Mouse (Mus musculus): Measurements from ENCODE around the gene Vmn2r117.
"Not testable (repeated sequence)": the region's sequence is repeated elsewhere in the genome, so short reads cannot be mapped to it uniquely, and the experiment has no call there.

Gene Vmn2r117

DNA sequence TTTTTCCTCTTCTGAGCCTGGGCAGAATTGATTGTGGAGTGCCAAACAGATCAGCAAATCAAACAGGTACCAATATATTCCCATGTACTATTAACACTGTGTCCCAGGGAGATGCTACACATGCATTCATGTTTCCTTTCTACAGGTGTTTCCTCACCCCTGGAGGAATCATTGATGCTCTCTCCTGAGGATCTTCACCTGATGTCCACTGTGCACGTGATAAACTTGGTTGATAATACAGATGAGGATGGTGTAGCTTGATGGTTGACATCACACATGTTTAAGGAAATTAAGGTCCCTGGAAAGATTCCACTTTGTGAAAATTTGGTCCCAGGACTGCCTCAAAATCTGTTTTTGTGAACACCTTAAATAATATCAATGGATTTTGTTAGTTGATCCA, at the start of gene Vmn2r117:
Gene Vmn2r117, minus strand, starts transcription at position 101 of the 400 bp plus-strand sequence.
- not testable (repeated sequence) for DNase-seq (ENCODE audit: low spot score)

DNA sequence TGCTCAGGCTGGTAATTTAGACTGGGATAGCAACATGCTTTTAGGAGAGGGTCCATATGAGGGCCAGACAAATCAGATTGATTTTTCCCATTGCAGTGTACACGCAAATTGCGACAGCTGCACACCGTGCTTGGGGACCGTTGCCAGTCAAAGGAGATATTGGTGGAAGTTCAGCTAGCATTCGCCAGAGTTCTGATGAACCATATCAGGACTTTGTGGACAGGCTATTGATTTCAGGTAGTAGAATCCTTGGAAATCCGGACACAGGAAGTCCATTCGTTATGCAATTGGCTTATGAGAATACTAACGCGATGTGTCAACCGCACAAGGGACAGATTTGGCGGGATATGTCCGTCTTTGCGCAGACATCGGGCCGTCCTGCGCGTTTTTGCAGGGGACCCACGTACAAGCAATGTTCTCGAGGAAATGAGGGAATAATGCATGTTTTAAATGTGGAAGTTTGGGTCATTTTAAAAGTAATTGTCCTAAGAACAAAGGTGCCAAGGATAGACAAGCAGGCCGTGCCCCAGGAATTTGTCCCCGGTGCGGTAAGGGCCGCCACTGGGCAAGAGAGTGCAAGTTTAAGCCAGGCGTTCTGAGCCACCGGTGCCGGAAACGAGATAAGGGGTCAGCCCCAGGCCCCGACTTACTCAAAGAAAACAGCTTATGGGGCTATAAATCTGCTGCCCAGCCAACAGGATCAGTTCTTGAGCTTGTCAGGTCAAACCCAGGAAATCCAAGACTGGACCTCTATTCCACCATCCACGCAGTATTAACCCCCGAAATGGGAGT, 43.6 kb upstream of the Vmn2r117 start:
- not testable (repeated sequence) for DNase-seq (ENCODE audit: low spot score)

DNA sequence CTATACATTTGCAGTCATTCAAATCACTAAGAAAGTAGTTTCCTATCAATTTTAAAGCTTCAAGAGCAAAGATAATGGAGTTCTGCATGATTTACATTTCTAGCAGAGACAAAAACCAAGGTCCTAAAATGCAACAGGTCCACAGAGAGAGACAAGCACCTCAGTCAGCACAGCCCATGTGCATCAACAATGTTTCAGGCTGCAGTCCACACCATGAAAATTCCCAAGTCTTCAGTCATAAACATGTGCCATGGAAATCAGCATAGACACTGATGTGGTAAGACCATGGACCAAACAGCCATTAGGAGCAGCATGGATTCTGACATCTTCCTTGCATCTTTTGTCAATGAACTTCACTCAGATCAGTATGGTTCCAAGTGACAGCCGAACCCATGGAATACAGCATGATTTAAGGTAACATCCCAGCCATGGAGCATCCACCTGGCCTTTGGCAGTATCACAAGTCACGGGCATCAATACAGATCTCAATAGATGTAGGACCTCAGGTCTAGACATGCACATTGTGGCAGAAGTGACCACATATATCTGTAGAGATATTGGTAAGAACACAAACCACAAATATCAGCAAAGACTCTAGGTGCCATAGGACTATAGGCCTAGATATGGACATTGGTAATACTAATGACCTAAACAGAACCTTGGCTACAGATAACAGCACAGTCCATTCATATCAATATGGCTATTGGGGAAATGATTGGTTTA, 39.4 kb upstream of the Vmn2r117 start:
- DNase-seq (ENCODE audit: low spot score): no peak

DNA sequence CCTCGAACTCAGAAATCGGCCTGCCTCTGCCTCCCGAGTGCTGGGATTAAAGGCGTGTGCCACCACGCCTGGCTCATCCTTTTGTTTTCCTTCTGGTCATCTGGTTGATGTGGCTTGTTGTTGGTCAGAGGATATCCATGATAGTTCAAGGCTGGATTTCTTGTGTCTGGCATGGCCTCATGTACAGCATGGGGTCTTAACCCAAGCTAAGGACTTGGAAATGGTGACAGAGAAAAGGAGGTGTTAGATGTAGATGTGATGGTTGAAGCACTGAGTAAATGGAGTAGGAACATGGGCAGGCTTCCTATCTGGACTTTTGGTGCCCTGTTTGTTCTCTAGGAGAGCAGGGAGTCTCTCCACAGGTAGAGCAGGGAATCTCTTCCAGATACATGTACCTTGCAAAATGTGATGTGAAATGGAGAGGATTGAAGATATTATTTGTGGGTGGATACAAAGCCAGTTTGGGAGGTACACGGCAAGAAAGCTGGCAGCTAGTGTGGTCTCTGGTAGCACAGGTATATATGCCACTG, 46.3 kb downstream of the Vmn2r117 start:
- no peak for DNase-seq (ENCODE audit: low spot score)

Measured in urinary bladder, postnatal 14 days (tissue).